Mouse (Mus musculus) kidney, adult 11 months (tissue): ENCODE measurements around the gene Tex35.

ENCODE experiments used
- DNase-seq: peaks from one replicate; pipeline ENCODE4 v3.0.0; 2022

Tex35 gene

DNA sequence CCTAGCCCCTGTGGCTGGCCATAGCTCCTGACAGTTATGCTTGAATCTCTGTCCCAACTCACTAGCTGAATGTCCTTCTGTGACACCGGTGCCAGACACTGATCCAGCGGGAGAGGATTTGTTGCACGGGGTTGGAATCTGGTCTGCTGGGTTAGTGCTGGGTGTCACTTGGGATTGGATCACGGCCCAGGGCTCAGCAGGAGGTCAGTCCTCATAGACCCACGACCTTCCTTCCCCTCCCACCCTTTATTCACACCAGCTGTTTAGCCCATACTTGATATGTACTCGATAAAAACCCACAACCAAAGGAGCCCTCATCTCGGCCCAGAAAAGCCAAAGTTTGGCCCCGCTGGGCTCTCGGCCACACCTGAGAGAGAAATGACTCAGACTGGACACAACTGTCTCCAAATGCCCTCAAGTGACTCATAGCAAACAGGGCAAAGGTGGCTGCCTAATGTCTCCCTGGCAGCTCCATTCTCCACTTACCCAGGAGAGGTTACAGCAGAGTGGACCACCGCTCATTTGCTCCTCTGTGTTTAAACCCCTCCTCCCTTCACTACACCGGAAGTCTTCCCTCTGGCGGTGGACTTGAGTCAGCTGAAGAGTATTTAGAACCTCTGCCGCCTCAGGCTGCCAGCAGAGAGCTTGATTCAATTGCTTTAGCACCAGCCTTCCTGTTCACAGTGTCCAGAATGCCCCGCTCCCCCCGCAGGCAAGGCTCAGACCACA, 27.2 kb downstream of the Tex35 start:
- peak; percentile 47 for DNase-seq

DNA sequence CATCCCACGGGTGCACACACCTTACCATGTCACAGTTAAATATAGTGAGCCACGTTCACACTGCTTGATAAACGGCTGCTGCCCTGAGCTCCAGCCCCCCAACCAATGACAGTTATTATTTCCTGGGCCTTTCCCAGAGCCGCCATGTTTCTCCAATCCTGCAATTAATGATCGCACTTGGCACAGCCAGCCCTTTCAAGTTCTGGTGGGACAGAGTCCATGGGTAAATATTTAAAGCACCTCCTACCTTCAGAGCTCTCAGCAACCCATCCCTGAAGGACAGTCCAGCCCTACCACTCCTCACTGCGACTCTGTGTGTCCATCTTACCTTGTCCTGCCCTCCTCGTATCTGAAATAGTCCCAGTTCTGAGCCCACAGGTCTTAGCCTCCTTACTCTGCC, 28.4 kb downstream of the Tex35 start:
- DNase-seq = no peak

- DNase-seq = no peak
These were observed 29.0 kb downstream of the Tex35 start for GRCm38 (mm10) chr1:157079384-157080025.

DNA sequence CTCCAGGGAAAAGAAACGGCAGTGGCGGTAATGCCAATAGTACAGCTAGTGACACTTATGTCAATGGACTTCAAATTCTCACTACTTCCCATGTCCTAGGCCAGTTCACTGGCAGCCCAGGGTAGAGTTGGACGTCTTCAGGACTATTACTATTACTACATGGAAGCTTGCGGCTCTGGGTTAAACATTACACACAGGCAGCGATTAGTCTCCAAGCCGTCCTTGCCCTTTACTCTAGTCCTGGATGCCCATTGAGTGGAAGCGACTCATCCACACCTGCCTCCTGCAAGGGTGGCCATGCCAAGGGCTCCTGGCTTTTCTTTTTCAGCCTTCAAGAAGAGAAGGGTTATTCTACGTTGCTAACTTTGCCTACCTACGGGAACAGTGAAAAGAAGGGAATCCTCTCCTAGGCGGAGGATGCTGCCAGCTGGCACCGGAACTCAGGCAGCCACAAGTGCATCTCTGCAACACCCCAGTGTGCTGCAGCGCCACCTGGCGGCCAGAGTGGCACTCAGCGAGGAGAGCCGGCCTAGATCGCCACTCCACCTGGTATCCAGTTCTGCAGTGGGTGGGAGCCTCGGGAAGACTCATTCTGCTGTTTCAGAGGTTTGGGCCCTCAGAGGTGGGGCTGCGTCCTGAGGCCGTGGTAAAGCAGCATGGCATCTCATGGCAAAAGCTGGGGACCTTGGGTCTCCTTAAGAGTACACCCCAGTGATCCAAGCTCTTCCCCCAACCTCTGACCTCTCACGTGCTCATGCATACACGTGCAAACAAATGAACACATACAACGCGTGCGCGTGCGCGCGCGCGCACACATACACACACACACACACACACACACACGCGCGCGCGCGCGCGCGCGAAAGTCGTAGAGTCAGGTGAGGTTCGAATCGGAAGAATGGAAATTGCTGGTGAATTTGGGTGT, 31.4 kb downstream of the Tex35 start:
- DNase-seq = peak; percentile 80

- peak; percentile 79 for DNase-seq
These were observed 32.2 kb downstream of the Tex35 start for GRCm38 (mm10) chr1:157076257-157076656.

DNA sequence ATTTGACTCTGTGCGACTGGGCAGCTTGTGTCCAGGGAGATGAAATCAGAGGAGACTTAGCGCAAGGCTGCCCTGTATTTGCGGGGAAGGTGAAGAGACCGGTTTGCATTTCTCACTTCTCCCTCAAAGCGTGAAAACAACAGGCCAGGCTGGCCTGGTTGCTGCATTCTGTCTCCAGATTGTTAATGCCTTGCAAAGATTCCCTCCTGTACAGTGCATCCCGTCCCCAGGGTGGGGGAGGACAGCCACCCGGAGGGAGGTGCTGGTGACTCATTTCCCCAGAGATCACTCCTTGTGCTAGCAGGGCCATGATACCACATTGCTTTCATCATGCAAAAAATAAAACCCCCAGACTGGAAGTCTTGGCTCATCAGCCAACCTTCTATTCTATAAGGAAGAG, 33.5 kb downstream of the Tex35 start:
- no peak for DNase-seq

GRCm38 (mm10) chr1:157074371-157074770, 34.1 kb downstream of the Tex35 start:
- no peak for DNase-seq

DNA sequence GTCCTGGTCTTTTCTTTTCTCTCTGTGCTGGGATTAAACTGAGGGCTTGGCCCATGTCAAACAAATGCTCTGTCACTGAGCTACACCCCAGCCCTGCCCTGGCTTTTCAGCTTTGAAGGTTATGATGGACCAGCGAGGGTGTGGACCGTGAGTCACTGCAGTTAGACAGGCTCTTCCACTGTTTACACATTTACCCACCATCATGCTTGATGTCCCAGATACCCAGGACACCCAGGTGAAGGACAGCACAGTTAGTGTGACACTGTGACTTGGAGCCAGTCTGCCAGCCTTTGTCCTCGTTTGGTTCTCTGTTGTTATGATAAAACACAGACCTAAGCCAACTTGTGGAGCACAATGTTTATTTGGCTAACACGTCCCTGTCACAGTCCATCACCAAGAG, 34.9 kb downstream of the Tex35 start:
- peak; percentile 63 for DNase-seq

- no peak for DNase-seq
These were observed 39.2 kb downstream of the Tex35 start for GRCm38 (mm10) chr1:157069181-157069828.

GRCm38 (mm10) chr1:157068316-157068715, 40.2 kb downstream of the Tex35 start:
- DNase-seq = no peak

DNA sequence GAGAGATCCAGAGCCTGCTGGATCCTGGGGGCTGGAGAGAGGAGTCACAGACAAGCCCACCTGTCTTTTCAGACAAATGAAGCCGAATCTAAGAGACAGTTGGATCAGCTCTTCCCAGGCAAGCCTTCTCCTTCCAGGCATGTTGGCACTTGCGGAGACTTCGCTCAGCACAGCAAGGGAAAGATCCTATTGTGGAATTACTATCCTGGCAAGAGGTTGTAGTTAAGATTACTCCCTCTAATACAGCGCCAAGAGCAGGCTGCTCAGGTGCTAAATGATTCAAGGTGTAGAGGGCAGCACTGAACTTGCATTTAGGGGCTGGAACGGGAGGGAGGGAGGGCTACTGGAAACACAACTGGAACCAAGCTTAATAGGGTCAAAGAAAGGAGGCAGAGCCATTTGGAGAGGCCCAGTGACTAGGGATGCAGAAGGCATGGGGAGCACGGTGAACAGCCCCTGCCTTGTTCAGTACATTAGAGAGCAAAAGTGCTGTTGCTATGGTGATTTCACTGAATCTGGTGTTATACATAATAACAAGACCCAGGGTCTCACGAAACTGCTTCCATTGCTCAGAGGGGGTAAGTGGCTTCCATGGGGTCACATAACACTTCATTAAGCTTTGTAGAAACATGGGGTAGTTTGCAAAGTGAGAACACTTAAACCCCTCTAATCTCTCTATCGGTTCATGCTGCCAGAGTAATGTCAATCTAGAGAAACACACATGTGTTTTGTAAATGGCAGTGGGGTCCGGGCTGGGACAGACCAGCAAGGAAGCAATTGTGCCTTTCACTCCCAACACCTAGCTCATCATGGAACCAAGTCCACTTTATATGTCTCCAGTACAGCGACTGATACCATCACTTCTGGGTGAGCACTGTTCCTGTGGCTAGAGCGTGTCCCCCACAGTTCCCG, 42.4 kb downstream of the Tex35 start:
- DNase-seq = no peak

GRCm38 (mm10) chr1:157063318-157064115, 45.0 kb downstream of the Tex35 start:
- DNase-seq = no peak

GRCm38 (mm10) chr1:157062445-157062825, 46.0 kb downstream of the Tex35 start:
- DNase-seq = no peak

DNA sequence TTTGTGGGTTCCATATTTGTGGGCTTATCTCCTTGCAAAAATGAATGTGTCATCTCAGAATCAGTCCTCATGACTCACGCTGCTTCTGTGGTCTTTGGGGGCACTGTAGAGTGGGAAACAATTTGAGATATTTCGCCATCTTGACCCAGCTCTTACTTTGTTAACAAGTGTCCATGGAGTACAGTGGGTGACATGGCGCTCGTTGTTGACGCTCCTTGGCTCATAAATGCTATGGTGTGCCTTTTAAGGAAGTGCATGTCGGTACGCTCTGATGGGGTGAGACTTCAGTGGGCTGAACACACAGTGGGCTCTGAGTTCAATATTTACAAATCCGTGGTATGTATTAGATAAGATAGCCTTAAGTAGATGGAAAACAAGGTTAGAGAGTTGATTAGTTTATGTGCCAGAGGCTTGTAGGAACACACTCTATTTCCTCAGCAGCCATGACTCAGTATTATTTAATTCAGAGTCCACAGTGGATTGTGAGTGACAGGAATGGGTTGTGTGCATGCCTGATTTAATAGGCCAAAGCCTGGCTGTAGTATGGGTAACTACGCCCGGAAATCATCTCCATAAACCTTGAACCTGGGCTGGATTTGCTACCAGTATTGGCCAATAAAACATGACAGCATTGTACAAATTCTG, 46.6 kb downstream of the Tex35 start:
- no peak for DNase-seq

- no peak for DNase-seq
These were observed 47.3 kb downstream of the Tex35 start for GRCm38 (mm10) chr1:157061170-157061569.

DNA sequence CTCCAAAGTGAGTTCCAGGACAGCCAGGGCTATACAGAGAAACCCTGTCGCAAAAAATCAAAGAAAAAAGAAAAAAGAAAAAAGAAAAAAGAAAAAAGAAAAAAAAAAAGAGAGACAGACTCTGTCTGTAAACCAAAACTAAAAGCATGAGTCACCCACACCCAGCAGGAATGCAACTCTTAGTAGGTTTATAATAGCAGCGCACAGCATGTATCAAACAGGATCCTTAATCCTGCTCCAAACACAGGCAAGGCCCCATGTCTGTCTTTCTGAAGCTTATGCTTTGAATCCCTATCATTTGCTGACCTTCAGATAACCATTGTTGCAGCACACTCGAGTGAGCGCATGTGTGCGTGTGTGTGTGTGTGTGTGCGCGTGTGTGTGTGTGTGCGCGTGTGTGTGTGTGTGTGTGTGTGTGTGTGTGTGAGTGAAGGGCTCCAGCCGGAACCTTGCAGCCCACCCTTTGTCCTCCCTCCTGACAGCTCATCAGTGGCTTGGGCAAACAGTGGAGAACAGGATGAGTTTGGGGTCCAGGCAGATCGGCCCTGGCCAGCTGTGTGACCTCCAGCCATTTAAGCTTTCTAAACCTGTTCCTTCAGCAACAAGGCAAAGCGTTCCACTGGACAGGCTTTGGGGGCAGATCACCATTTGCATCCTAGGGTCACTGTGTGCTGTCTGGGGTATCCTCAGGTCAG, 47.9 kb downstream of the Tex35 start:
- DNase-seq = no peak

DNA sequence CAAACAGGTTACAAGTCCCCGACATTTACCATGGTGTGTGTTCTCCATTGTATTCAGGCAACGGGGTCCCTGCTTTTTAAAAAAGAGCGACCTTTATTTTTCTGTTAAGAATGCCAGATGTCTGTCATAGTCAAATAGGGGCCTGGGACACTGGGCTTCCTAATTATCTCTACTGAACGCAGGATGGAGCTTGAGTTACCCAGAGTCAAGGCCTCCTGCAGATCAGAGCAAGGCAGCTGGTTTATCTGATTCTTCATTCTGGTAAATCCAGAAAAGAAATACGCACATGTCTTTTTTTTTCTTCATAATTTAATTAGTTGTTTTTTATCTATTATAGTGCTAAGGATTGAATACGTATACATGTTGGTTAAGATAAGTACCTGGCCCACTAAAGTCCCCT, 52.6 kb downstream of the Tex35 start:
- no peak for DNase-seq

- no peak for DNase-seq
These were observed 53.1 kb downstream of the Tex35 start for GRCm38 (mm10) chr1:157055288-157055831.

DNA sequence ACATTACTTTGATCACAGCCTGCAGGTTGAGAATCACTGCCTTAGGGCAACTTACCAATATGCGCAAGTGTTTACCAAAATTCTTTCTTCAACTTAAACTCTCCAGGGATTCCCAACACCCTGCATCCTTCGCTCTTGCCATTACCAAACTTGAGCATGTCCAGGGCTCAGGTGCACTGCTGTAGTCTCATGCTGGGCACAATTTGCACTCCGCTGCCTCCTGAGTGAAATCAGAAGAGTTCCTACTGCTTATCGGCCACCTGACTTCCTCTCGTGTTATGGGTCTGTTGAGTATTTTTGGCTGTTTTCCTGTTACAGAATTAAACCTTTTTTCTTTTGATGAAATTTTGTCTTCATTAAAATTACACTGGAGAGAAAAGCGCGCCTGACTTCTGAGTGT, 53.8 kb downstream of the Tex35 start:
- no peak for DNase-seq

DNA sequence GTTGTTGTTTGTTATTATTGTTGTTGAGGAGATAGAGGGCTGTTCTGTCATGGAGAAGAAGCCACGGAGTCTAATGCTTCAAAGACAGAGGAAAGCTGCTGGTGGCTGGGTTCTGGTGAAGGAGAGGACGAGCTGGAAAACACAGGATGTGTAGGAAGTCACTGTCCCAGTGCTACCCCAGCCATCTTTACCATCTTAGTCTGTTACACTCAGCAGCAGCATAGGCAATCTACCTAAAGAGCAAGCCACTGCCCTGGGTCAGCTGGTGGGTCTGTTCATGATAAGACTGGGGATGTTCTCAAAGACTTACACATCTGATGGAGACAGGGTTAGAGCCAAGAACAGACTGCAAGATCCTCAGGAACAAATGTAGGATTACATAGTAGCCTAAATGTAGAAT, 58.6 kb downstream of the Tex35 start:
- no peak for DNase-seq
